Mouse (Mus musculus) thymus, adult 2 months (tissue): Measurements from ENCODE around the gene Dnmt3a.

Experiments used
- CTCF ChIP-seq: fragments of 200-500 bp; IDR thresholded peaks from 2 replicates; pipeline ENCODE4 v1.5.1; 2012; ENCODE audit warnings: mild to moderate bottlenecking, control low read depth, low read length, moderate library complexity, borderline replicate concordance; ENCODE audit not compliant: control insufficient read depth, poor library complexity, insufficient read depth; ENCODE audit errors: extremely low read depth
- POLR2A ChIP-seq: fragments of 200-500 bp; IDR thresholded peaks from 2 replicates; pipeline ENCODE4 v1.6.1; 2012; ENCODE audit warnings: mild to moderate bottlenecking, low read length, control low read depth, moderate library complexity; ENCODE audit not compliant: control insufficient read depth, poor library complexity, insufficient read depth; ENCODE audit errors: extremely low read depth

GRCm38 (mm10) chr12:3898811-3899210 is 93.0 kb downstream of the Dnmt3a start:
- TF ChIP-seq CTCF (no peak), POLR2A (no peak)
